Mouse (Mus musculus): ENCODE data around the gene Slmap. TPM values are rescaled to one million over a fixed set of nuclear protein-coding genes. Genes with fewer than 3 reads are reported as not detected.
"Not testable (repeated sequence)": the region's sequence is repeated elsewhere in the genome, so short reads cannot be mapped to it uniquely, and the experiment has no call there.

Slmap gene
- total and polyA plus RNA-seq, 3 experiments = 32.7 to 283 (median 249) TPM

DNA sequence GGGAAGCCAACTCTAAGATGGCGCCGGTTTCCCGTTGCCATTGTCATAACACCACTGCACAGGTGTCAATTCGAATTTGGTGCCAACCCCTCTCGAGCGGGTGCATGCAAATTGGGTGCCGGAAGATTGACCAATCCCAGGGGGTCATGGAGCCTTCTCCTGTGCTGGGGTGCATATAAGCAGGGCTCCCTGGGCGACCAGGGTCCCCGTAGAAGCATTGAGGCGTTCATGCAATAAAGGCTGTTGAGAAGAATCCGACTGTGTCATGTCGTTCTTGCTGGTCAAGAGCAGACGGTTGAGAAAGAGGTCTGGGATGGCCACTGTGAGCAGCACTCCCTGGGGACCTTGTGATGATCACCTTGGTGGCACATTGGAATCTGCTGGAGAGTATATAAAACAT lies 142.9 kb downstream of the Slmap start:
- TF ChIP-seq CTCF (IDR thresholded peaks at IDR 0.05) (no peak), POLR2A (IDR thresholded peaks at IDR 0.05; ENCODE audit: insufficient read depth, low read depth, low read length) (no peak), EP300 (IDR thresholded peaks at IDR 0.05; ENCODE audit: insufficient read depth, low read depth, low read length) (no peak)
- Histone ChIP-seq H3K4me1 (ENCODE audit: control insufficient read depth, insufficient read depth, low read length) (no peaks in the 10 kb centered on the region), H3K4me3 (no peak overlapping the region), H3K79me2 (replicated peaks; ENCODE audit: control insufficient read depth, insufficient read depth, low read length) (no peaks in the 10 kb centered on the region), H3K9ac (ENCODE audit: low read depth, low read length) (no peak overlapping the region), H3K27ac (no peak overlapping the region), H3K27me3 (ENCODE audit: control insufficient read depth, insufficient read depth, low read length) (peaks cover 2% of the 10 kb centered on the region; the same call in 1 of the 2 replicates), H3K36me3 (ENCODE audit: control insufficient read depth, insufficient read depth, low read length) (no peaks in the 10 kb centered on the region; the same call in 1 of the 2 replicates)
- intact Hi-C loops (cut with DNase I) = no loop called here
- WGBS = 89% methylated on average over 13 of the region's 13 CpGs
- no peak for DNase-seq

GRCm38 (mm10) chr14:26388961-26389360 lies 145.8 kb downstream of the Slmap start:
- H3K9ac ChIP-seq (ENCODE audit: low read depth, low read length); H3K36me3 ChIP-seq (ENCODE audit: control insufficient read depth, insufficient read depth, low read length); intact Hi-C loops (cut with DNase I); DNase-seq; H3K4me3 ChIP-seq; H3K79me2 ChIP-seq (replicated peaks; ENCODE audit: control insufficient read depth, insufficient read depth, low read length); H3K27me3 ChIP-seq (ENCODE audit: control insufficient read depth, insufficient read depth, low read length); H3K4me1 ChIP-seq (ENCODE audit: control insufficient read depth, insufficient read depth, low read length); H3K27ac ChIP-seq: not testable (repeated sequence)
- 85% methylated on average over 2 of the region's 2 CpGs for WGBS

DNA sequence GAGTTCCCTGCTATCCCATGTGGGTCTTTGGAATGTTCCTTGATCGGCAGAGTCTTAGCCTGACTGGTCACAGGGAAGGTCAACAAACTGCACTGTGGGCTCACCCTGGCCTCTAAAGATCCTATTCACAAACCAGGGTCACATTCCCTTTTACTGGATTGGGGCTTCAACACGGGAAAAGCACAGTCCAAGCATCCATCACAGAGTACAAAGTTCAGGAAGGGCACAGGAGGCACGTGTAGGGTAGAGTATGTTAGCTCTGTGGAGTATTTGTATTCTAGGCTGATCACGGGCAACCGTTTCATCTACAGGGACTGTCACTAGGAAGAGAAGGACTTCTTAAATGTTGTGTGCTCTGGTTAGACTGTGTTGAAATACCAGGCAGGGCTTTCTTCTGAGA lies 147.7 kb downstream of the Slmap start:
- H3K79me2 ChIP-seq (replicated peaks; ENCODE audit: control insufficient read depth, insufficient read depth, low read length); H3K36me3 ChIP-seq (ENCODE audit: control insufficient read depth, insufficient read depth, low read length); H3K4me3 ChIP-seq; H3K27me3 ChIP-seq (ENCODE audit: control insufficient read depth, insufficient read depth, low read length); DNase-seq; H3K9ac ChIP-seq (ENCODE audit: low read depth, low read length); H3K27ac ChIP-seq; H3K4me1 ChIP-seq (ENCODE audit: control insufficient read depth, insufficient read depth, low read length); intact Hi-C loops (cut with DNase I): not testable (repeated sequence)
- 52% methylated on average over 5 of the region's 5 CpGs for WGBS

- not testable (repeated sequence) for H3K27ac ChIP-seq; H3K9ac ChIP-seq (ENCODE audit: low read depth, low read length); H3K27me3 ChIP-seq (ENCODE audit: control insufficient read depth, insufficient read depth, low read length); H3K36me3 ChIP-seq (ENCODE audit: control insufficient read depth, insufficient read depth, low read length); H3K79me2 ChIP-seq (replicated peaks; ENCODE audit: control insufficient read depth, insufficient read depth, low read length); H3K4me3 ChIP-seq; DNase-seq; H3K4me1 ChIP-seq (ENCODE audit: control insufficient read depth, insufficient read depth, low read length)
- intact Hi-C loops (cut with DNase I) = loop anchor here (2.0 kb wide), 1 partner anchor 61 kb away; no protein-coding TSS in a partner anchor
- WGBS = 84% methylated on average over 2 of the region's 2 CpGs
These were observed 149.1 kb downstream of the Slmap start for GRCm38 (mm10) chr14:26385659-26386058.

DNA sequence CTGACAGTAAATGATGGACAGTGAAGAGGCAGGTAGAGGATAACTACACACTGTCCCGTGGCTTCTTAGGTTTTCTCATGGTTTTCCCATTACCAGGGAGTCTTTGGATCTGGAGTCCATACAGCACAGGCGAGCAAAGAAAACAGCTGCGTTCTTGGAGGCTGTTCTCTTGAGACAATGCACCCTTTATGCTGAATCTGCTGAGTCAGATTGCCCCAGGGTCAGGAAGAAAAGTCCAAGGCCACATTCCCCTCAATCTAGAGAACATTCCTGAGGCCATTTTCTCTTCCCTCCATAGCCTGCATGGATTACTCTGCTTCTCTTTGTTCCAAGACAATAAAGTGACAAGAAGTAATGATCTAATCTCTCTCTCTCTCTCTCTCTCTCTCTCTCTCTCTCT lies 155.7 kb downstream of the Slmap start:
- Histone ChIP-seq H3K36me3 (ENCODE audit: control insufficient read depth, insufficient read depth, low read length) (no peaks in the 10 kb centered on the region), H3K9ac (ENCODE audit: low read depth, low read length) (no peak overlapping the region), H3K4me3 (no peak overlapping the region), H3K79me2 (replicated peaks; ENCODE audit: control insufficient read depth, insufficient read depth, low read length) (no peaks in the 10 kb centered on the region), H3K27me3 (ENCODE audit: control insufficient read depth, insufficient read depth, low read length) (no peaks in the 10 kb centered on the region), H3K27ac (no peak overlapping the region), H3K4me1 (ENCODE audit: control insufficient read depth, insufficient read depth, low read length) (no peaks in the 10 kb centered on the region)
- WGBS = 54% methylated on average over 3 of the region's 3 CpGs
- intact Hi-C loops (cut with DNase I) = no loop called here
- DNase-seq = no peak
- TF ChIP-seq EP300 (IDR thresholded peaks at IDR 0.05; ENCODE audit: insufficient read depth, low read depth, low read length) (no peak), POLR2A (IDR thresholded peaks at IDR 0.05; ENCODE audit: insufficient read depth, low read depth, low read length) (no peak), CTCF (IDR thresholded peaks at IDR 0.05) (no peak)

- Histone ChIP-seq H3K36me3 (ENCODE audit: control insufficient read depth, insufficient read depth, low read length) (no peaks in the 10 kb centered on the region), H3K9ac (ENCODE audit: low read depth, low read length) (no peak overlapping the region), H3K4me1 (ENCODE audit: control insufficient read depth, insufficient read depth, low read length) (no peaks in the 10 kb centered on the region), H3K4me3 (no peak overlapping the region), H3K79me2 (replicated peaks; ENCODE audit: control insufficient read depth, insufficient read depth, low read length) (no peaks in the 10 kb centered on the region), H3K27ac (no peak overlapping the region), H3K27me3 (ENCODE audit: control insufficient read depth, insufficient read depth, low read length) (no peaks in the 10 kb centered on the region)
- peak; percentile 85 for TF ChIP-seq CTCF (IDR thresholded peaks at IDR 0.05)
- TF ChIP-seq POLR2A (IDR thresholded peaks at IDR 0.05; ENCODE audit: insufficient read depth, low read depth, low read length) = no peak
- TF ChIP-seq EP300 (IDR thresholded peaks at IDR 0.05; ENCODE audit: insufficient read depth, low read depth, low read length) = no peak
- 6% methylated on average over 2 of the region's 2 CpGs for WGBS
- intact Hi-C loops (cut with DNase I) = loop anchor here (2.0 kb wide), 1 partner anchor 82 kb away; no protein-coding TSS in a partner anchor
- DNase-seq = peak; percentile 34 to 53
These were observed 158.1 kb downstream of the Slmap start for GRCm38 (mm10) chr14:26376652-26377051.

Other genes with a start within 250 kb of the Slmap start
- gene Dennd6a, start 38.9 kb upstream of the Slmap start, total RNA-seq (2021) = 10 to 100 TPM; 13.4 to 14.0 TPM
- gene Dennd6a, start 38.9 kb upstream of the Slmap start, polyA plus RNA-seq (2012; rRNA removed) = 6.9 and 11.3 TPM in 2 replicates
- gene Arf4, start 103.1 kb upstream of the Slmap start, total RNA-seq (2021) = 10 to 100 TPM; 73.1 to 73.2 TPM
- gene Arf4, start 103.1 kb upstream of the Slmap start, polyA plus RNA-seq (2012; rRNA removed) = 55.7 and 62.2 TPM in 2 replicates
- 1 to 10 TPM; 5.2 to 5.6 TPM for gene Pde12, start 135.0 kb upstream of the Slmap start, total RNA-seq (2021)
- gene Pde12, start 135.0 kb upstream of the Slmap start, polyA plus RNA-seq (2012; rRNA removed) = 2.1 and 3.4 TPM in 2 replicates
- gene Dnah12, start 158.3 kb upstream of the Slmap start, total RNA-seq (2021) = under 1 TPM; 0.03 to 0.05 TPM
- 0.03 and 0.18 TPM in 2 replicates for gene Dnah12, start 158.3 kb upstream of the Slmap start, polyA plus RNA-seq (2012; rRNA removed)

All from heart, adult 2 months (tissue).